Mouse (Mus musculus): ENCODE data around the gene Glb1l3. TPM values are rescaled to one million over a fixed set of nuclear protein-coding genes. Genes with fewer than 3 reads are reported as not detected.
"Not testable (repeated sequence)": the region's sequence is repeated elsewhere in the genome, so short reads cannot be mapped to it uniquely, and the experiment has no call there.

The Glb1l3 gene
- not detected for total RNA-seq (2021)
- long read RNA-seq: 0 reads

- DNase-seq (ENCODE audit: low spot score in 2 of 2): no peak
Observed at GRCm38 (mm10) chr9:26860751-26861150, at the start of gene Glb1l3. Gene Glb1l3, minus strand, starts transcription at chr9:26860890.

DNA sequence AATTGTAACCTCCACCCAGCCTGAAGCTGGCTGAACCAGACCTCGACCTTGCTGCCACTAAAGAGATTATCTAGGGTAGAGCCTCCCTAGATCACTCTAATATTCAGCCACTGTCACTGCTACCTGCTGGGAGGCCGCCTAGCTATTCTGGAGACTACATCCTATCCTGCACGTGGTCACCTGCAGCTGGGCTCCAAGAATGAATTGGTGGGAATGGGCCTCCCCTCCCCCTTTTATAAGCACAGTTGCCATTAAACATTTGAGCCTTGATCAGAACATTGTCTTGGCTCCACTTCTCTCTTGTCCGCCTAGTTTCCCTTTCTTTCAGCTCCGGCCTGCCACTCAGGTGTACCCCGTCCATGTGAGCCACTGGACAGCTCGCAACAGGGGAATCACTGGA lies 9.2 kb upstream of the Glb1l3 start:
- not testable (repeated sequence) for DNase-seq (ENCODE audit: low spot score in 2 of 2)

DNA sequence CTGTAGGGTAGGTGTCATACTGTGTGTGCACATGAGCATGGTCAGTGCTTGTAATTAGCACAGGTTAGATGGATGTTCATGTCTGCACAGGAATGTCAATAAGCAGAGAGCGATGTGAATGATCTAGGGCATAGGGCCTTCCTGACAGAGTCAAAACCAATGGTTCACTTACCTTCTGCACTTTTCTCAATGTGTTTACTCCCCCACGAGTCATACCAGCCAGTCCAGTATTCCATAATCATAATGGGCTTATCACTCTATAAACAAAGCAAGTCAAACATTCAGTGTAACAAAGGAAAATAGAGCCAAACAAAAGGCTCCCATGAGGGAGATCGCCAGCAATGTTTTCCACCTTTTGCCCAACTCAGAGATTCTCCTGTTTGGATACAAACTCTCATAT lies 29.6 kb downstream of the Glb1l3 start:
- no peak for DNase-seq (ENCODE audit: low spot score in 2 of 2)

DNA sequence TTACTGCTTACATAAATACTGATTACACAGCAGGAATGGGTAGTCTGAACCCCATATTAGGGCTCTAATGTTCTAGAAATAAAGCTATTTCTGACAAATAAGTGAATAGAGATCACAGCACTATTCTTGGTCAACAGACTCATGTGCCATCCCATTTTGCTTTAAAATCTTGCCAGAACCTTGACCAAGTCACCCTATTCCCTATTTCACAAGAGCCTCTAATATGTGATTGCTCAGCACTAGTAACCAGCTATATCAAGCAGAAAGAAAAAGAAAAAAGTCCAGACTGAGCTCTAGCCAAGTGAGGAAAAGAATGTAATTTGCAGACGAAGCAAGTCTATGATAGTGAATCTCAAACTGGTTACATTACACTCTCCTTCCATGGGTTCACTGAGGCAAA lies 40.7 kb downstream of the Glb1l3 start:
- DNase-seq (ENCODE audit: low spot score in 2 of 2): no peak

- no peak for DNase-seq (ENCODE audit: low spot score in 2 of 2)
Observed at GRCm38 (mm10) chr9:26808735-26809134, 52.0 kb downstream of the Glb1l3 start.

DNA sequence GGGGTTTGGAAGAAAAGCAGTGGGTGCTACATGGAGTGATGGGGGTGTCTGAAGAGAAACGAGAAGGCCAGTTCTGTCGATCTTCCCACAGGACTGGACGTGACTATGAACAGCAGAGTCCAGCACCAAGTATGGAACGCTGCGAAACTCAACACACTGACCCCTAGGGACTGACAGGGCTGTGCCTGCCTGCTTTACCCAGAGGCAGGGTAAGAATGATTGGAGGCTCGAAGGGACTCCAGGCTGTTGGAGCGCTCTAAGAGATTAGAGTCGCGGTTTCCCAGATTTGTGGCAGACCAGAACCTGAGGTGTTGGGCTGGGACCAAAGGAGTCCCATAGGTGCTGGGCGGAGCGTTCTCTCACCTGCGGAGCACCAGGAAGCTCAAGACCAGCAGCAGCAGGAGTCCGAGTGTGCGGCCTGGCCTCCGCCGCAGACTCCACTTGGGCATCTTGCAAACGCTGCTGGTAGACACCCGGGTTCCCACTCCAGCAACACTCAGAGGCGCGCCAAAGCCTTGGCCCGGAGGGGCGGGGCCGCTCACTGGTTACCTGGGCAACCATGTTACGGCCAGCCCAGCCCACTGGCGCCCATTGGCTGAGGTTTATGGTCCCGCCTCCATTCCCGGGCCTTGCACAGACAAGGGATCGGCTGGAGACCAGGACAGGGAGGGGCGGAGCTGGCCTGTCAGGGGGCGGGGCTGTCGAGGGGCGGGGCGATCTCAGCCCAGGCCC lies 54.6 kb downstream of the Glb1l3 start, which contains the start of gene Glb1l2:
Gene Glb1l2 (minus strand): TSS at position 534 of the 732 bp plus-strand sequence.
- peak; percentile 90 for DNase-seq (ENCODE audit: low spot score in 2 of 2)

DNA sequence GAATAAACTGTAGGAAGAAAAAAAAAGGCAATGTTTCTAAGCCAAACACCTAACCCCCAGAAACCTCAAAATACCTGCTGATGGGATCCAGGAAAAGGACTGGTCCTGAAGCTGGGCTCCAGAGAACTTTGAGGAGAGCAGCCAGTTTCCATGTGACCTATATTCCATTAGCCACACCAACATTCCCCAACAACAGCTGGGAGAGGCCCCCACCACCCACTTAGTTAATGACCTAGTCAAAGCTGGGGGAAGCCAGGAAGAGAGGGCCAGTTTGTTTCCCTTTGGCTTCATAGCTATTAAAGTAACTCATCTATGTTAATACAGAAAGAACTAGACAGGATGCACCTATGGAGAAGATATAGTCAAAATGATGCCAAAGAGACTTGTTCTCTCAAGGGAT lies 56.4 kb downstream of the Glb1l3 start:
- DNase-seq (ENCODE audit: low spot score in 2 of 2): no peak

DNA sequence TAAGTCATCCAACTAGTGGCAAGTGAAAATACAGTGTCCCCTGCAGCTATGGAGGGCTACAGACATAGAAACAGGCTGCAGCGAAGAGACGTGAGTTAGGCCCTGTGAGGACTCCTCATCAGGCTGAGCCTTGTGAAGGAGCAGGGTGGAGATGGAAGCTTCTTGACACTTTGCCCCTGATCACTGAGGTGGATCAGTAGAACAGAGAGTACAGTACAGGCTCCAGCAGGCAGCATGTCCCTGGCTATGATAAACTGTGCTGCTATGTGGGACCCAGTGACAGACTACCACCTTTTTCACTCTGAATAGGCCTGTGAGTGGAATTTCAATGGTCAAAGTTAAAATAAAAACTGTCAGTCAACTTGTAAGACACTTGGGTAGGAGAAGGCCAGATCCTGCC lies 60.3 kb downstream of the Glb1l3 start:
- no peak for DNase-seq (ENCODE audit: low spot score in 2 of 2)

DNA sequence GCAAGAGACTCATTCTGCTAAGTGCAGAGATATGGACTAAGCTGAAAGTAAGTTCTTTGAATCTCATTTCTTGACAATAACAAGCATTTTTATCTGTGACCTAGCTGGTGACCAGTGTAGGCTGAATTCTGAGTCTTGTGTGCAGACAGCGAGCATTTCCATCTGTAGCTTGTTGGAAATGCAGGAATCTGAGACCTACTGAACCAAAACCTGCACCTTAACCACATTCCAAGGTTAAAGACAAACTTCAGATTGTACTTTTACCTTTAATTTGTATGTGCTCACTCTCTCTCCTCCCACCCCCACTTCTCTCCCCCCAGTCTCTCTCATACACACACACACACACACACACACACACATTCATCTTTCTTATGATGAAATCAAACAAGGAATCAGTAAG lies 62.0 kb downstream of the Glb1l3 start:
- DNase-seq (ENCODE audit: low spot score in 2 of 2): no peak

- DNase-seq (ENCODE audit: low spot score in 2 of 2): no peak
Observed at GRCm38 (mm10) chr9:26798205-26798604, 62.5 kb downstream of the Glb1l3 start.

GRCm38 (mm10) chr9:26792829-26793228 lies 67.9 kb downstream of the Glb1l3 start:
- no peak for DNase-seq (ENCODE audit: low spot score in 2 of 2)

- DNase-seq (ENCODE audit: low spot score in 2 of 2): no peak
Observed at GRCm38 (mm10) chr9:26783414-26783975, 77.2 kb downstream of the Glb1l3 start.

- DNase-seq (ENCODE audit: low spot score in 2 of 2): no peak
Observed at GRCm38 (mm10) chr9:26778421-26778820, 82.3 kb downstream of the Glb1l3 start.

DNA sequence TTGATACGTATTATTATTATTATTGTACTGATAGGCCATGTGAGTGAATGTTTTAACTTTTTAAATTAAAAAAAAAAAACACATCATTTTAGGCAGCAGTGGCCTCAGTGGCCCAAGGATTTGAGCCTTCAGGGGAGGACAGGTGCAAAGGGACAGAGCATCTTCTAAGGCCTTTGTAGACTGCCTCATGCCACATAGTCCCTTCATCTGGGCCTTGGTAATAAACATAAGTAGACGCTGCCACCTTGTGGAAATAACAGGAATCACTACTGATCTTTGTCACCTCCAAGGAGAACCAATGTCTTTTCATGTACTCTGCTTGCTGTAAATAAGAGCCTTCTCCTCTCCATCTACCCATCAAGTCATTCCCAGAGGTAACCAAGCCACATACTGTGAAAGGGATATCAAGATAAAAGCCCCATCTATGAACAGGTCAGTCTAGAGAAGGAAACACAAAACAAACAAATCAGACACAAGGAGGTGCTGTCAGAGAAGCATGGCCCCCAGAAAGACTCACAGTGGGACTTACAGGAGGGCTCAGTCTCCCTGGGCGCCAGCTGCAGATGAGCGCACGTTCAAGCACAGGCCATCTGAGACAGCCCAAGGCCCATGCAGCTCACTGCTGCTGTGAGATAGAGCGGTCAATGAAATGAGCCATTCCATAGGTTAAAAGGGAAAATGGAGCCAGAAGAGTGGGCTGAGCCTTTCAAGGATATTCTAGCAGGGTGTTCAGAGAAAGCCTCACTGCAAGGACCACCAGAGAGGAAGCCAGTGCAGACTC lies 84.4 kb downstream of the Glb1l3 start:
- DNase-seq (ENCODE audit: low spot score in 2 of 2): peak; percentile 49 to 68

- DNase-seq (ENCODE audit: low spot score in 2 of 2): no peak
Observed at GRCm38 (mm10) chr9:26775700-26776099, 85.0 kb downstream of the Glb1l3 start.

- no peak for DNase-seq (ENCODE audit: low spot score in 2 of 2)
Observed at GRCm38 (mm10) chr9:26768181-26768580, 92.5 kb downstream of the Glb1l3 start.

Other genes with a start within 250 kb of the Glb1l3 start
- 100 to 1,000 TPM; 256 to 266 TPM for gene B3gat1, start 127.2 kb downstream of the Glb1l3 start, total RNA-seq (2021)
- 1 to 10 TPM; 1.0 to 1.3 TPM for gene Glb1l2, start 54.4 kb downstream of the Glb1l3 start, total RNA-seq (2021)
- under 1 TPM; 0.20 to 0.23 TPM for gene Gm1110, start 62.2 kb upstream of the Glb1l3 start, total RNA-seq (2021)
- gene Acad8, start 138.7 kb upstream of the Glb1l3 start, total RNA-seq (2021): 10 to 100 TPM; 30.6 to 33.3 TPM
- 10 to 100 TPM; 85.2 to 87.8 TPM for gene Thyn1, start 138.8 kb upstream of the Glb1l3 start, total RNA-seq (2021)
- gene Vps26b, start 169.2 kb upstream of the Glb1l3 start, total RNA-seq (2021): 100 to 1,000 TPM; 120 to 122 TPM
- gene Ncapd3, start 169.3 kb upstream of the Glb1l3 start, total RNA-seq (2021): 10 to 100 TPM; 17.4 to 20.2 TPM